Mouse (Mus musculus): ENCODE data around the gene Rassf7.

GRCm38 (mm10) chr7:141190220-141190619 lies 25.4 kb upstream of the Rassf7 start:
- TF ChIP-seq CTCF (IDR thresholded peaks at IDR 0.05; ENCODE audit: borderline replicate concordance, extremely low read depth, insufficient read depth, insufficient read length) (no peak), POLR2A (IDR thresholded peaks at IDR 0.05; ENCODE audit: borderline replicate concordance, extremely low read depth, insufficient read depth, insufficient read length, poor library complexity, severe bottlenecking) (no peak)
